Mouse (Mus musculus) right cerebral cortex, postnatal 4 days (tissue): ENCODE measurements around the gene Ear6.
"Not testable (repeated sequence)": the region's sequence is repeated elsewhere in the genome, so short reads cannot be mapped to it uniquely, and the experiment has no call there.

Experiments
- DNase-seq: peaks from one replicate; pipeline ENCODE4 v3.0.0-alpha.2; 2022

The Ear6 gene

DNA sequence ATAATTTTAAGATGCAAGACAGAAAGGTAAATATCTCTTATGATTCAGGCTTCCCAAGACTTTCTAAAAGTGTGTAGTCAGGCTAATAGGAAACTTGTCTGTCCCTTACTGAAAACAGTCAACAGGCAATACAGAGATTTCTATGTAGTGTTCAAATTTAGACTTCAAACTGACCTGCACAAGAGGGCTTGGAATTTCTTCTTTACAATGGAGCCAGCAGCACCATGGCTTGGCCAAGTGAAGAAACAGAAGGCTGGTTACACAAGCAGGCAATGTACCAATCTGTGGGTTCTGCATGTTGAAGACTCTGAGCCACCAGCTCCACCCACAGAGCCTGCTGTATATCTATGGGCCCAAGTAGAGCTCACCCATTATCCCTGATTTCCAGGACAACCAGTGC lies at the start of gene Ear6:
TSS of gene Ear6 (plus strand) at position 301 of the 400 bp plus-strand sequence.
- DNase-seq: no peak

DNA sequence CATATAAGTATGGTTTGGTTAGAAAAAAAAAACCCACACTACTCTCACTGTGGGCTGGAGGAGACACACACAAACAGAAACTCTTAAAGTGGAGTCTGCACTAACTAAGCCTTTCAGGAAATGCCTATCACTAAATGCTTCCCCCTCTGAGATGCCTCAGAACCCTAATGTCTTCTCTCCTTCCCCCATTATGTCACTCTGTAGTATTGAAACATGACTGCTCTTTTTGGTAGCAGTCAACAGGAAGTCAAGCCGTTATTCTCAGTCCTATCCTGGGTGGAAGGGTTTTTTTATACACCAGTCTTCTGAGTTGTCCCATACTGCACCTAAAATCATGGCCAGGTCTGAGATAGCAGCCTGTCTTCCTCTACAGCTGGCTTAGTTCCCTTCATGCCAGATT lies 26.9 kb upstream of the Ear6 start:
- DNase-seq: no peak

DNA sequence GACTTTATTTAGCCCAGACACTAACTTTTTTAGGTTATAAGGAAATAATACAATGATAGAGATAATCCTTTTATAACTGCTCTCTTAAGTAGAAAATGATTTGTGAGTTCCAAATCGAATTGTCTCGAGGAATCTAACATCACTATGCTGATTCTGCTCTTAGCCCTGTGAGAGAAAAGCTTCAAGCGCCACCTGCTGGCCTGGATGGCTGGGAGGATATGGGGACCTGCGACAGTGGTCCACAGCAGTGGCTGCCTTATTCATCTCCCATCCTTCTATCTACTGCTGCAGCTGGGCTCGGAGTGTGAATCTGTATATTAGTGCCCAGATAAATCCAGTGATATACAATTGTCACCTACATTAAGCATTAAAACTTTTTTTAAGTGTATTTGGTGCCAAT lies 25.7 kb upstream of the Ear6 start:
- DNase-seq: peak; percentile 21

DNA sequence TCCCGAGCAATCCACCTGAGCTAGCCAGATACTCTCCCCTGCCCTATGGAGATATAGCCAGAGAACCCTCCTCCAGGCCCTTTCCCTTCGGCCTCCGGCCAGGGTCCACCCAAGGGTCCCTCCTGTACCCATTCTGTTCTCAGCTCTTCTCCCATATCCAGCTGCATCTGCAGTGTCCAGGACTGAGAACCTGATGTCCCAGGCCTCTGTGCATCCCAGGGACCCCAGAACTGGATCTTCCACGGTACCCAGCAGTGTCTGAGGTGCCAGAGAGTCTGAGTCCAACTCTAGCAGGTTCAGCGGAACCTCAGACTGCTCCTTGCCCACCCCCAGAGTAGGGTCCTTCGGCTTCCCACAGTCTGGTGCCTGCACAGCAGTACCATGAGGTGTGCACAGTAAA lies 24.3 kb upstream of the Ear6 start:
- DNase-seq: no peak

DNA sequence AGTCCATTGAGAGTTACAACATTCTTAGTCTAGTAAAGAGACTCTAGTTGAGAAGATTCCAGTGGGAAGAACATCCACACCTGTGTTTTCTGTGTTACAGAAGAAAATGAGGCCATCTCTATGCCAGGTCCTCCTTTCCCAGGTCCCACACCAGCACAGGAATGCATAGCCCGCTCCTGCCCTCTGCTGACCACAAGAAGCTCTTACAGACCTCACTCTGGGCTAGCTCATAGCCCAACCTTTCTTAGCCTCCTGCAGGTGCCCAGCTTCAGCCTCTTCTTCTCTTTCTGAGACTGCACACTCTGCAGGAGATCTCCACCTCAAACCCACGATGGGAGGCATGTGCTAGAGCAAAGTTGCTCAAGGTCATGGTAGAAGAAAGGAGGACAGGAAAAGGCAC lies 15.0 kb upstream of the Ear6 start:
- DNase-seq: not testable (repeated sequence)

DNA sequence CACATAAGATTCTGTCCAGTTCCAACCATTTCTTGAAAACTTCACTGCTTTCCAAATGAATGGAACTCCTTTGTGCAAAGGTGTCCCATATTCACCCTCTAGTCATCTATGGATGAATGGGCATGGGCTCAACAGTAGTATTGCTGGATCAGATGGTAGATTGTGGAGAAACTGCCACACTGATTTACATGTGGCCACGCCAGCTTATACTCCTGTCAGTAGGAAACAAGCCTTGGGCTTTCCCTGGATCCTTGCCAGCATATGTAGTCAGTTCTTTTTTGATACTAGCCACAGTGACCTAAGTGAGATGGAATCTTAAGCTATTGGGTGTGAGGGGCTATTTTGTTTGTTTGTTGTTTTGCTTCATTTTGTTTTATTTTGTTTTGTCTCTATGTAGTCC lies 11.2 kb upstream of the Ear6 start:
- DNase-seq: no peak

DNA sequence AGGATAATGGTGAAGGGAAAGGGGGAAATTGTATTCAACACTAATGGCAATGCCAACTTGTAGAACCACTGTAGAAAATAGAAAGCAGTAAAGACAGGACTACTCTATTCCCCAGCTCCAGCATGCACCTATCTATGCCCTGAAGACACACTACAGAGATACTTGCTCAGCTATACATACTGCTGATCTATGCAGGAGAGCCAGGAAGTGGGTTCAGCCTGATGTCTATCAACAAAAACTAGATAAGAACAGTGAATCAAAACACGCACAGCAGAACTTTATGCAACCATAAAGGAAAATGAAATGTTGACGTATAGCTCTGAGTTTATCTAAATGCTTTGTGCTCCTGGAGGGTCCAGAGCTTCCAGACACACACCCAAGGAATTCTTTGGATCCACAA lies 10.7 kb upstream of the Ear6 start:
- DNase-seq: no peak

DNA sequence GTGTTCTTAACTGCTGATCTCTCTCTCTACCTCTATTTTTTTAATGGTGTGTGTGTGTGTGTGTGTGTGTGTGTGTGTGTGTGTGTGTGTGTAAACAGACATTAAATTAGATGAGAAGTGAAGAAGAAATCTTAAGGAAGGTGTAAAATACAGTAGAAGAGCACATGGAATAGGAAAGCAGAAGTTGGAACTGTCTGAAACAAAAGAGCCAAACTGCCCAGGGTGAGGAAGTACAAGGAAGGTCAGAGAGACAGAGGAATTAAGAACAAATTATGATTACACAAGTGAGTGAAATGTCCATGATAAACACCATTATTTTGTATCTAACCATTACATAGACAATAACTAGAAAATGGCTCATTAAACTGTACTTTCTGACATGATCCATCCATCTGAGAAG lies 9.6 kb upstream of the Ear6 start:
- no peak for DNase-seq

DNA sequence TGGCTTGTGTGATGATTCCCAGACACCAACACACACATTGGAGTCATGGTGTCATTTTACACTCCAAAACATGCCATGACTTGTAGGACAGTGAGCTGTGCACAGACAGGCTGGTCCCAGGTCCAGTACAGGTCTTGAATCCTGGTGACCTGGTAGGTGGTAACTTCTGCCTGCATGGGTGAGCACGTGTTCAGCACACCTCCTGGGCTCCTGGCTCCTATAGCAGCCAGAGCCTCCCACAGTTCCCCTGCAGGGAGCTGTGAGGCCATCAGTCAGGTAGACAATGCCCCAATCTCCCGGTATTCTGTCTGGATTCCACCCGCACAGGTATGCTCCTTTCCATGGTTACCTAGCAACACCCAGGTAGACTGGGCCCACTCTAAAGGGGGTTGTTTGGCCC lies 6.9 kb upstream of the Ear6 start:
- DNase-seq: no peak

DNA sequence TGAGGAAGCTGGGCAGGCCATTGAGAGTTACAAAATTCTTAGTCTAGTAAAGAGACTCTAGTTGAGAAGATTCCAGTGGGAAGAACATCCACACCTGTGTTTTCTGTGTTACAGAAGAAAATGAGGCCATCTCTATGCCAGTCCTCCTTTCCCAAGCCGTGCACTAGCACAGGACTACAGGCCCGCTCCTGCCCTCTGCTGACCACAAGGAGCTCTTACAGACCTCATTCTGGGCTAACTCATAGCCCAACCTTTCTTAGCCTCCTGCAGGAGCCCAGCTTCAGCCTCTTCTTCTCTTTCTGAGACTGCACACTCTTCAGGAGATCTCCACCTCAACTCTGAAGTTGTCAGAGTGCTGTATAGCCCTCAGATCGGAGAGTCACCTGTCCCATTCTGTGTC lies 2.5 kb upstream of the Ear6 start:
- DNase-seq: not testable (repeated sequence)

DNA sequence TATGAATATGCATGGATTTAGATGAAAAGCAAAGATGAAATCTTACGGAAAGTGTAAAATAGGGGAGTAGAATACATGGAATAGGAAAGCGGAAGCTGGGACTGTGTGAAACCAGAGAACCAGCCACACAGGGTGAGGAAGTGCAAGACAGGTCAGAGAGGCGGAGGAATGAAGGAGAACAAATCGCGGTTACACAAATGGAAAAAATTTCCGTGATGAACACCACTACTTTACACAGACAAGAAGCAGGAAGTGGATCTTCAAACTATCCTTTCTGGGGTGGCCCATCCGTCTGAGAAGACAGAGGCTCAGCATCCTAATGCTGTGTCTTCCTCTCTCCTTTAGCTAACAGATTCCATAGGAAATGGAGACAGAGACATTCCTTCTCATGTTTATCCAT lies 1.8 kb downstream of the Ear6 start:
- not testable (repeated sequence) for DNase-seq

DNA sequence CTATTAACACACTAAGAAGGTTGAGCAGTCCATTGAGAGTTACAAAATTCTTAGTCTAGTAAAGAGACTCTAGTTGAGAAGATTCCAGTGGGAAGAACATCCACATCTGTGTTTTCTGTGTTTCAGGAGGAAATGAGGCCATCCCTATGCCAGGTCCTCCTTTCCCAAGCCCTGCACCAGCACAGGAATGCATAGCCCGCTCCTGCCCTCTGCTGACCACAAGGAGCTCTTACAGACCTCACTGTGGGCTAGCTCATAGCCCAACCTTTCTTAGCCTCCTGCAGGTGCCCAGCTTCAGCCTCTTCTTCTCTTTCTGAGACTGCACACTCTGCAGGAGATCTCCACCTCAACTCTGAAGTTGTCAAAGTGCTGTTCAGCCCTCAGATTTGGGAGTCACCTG lies 10.1 kb downstream of the Ear6 start:
- not testable (repeated sequence) for DNase-seq

DNA sequence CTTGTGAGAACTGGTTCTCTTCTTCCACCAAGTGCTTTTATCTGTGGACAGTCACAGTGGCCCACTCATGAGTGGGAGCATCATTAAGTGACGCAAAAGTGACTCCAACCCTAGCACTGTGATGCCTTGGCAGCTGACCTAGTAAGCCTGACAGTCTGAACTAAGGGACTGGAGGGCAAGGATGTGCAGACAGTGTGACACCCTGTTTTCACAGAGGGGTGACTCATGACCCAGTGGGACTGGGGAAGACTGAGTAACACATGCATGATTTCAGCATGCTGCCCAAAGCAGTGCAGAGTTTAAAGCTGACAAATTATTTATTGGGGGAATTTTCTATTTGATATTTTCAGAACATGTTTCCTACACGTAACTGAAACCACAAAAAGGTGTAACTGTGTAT lies 17.3 kb downstream of the Ear6 start:
- no peak for DNase-seq

DNA sequence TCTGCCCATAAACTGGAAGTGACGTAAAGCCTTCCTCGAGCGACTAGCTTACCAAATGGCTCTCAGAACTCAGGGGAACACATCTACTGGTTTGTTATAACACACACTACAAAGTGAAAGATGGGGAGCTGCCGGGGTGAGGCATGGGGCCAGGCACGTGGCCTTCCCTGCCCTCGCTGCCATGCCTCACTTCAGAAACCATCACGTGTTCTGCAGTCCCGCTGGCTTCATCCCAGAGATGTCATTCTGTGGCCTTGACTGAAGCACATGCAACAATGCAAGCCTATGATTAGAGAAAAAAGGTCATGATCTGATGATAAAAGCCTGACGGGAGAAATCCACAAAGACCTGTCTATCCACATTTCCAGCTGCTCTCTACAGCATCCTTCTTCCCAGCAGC lies 18.2 kb downstream of the Ear6 start:
- no peak for DNase-seq

DNA sequence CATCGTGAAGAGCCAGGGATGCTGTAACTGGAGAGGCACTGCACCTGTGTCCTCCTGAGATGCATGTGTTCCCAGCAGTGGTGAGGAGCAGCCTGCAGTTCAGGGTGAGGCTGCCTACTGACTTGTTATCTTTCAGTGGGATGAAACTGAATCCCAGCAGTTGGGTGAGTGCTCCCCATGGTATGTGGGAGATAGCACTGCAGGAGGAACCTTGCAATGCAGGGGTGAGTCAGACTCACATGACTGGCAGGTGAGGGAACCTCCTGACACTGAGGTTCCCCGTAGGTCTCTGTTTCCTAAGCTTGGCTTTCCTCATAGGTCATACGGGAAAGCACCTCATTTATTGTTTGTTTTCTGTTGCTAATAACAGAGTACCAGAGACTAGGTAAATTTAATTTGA lies 24.0 kb downstream of the Ear6 start:
- DNase-seq: no peak

DNA sequence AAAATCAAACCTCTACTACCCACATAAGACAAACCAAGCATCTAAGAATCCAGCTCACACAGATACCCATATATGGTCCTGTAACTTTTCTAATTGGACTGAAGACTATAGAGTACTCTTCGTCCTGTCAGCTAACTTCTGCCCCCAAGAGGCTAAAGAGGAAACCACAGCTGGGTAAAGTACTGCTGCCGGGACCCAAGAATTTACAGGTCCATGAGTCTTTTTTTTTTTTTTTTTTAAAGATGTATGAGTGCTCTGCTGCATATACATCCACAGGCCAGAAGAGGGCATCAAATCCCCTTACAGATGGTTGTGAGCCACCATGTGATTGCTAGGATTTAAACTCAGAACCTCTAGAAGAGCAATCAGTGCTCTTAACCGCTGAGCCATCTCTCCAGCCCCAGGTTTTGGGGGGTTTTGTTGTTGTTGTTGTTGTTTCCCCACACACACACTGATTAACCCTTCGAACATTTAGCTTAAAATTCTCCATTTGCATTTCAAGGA lies 30.1 kb downstream of the Ear6 start:
- DNase-seq: peak; percentile 62

DNA sequence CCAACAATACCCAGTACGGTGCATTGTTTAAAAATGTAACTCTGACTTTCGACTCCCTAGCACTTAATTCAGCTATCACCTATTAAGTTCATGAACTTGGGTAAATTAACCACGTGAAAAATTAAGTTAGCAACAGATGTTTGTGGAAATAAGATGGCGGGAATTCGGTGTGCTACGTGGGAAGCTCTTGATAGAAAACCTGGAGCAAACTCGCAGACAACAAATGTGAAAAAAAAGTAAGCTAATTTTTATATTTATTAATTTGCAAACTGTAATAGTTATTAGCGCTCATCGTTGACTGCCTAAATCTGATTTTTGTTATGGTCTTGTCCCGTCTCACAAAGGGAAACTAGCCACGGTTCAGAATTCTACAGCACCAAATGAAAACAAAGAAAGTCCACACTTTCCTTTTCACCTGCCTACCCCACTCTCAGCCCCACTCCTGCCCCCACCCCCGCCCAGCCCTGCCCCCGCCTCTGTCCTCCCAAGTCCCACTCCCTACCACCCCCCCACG lies 30.6 kb downstream of the Ear6 start:
- DNase-seq: no peak

DNA sequence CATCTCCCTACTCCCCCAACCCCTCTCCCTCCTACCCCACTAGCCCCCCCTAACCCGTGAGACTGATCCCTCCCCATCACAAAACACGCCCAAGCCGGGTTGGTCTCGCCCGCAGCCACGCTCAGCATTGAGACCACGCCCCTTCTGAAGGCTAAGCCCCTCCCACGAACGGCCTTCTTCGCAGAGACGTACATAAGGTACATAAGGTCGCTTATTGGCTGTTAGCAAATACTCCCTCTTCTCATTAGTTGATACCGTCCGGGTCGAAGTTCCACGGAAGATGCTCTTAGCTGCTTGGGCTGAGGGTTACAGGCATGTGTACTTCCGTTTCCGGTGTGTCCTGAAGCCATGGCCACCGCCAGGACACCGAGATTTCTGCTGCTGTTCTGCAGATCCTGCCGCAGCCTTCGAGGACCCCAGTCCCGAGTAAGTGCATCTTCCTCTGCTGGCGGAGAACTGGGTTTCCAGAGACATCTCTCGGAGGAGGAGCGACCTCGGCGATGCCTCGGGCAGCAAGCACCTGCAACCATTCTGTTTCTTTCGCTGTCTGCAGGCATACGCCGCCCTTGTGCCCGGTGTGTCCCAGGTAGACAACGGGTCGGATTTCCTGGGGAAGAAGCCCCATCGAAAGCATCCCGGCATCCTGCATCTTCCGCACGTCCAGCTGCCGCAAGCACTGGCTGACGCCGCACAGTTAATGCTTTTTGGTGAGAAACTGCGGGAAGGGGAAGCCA lies 31.3 kb downstream of the Ear6 start, which contains the start of gene Mettl17:
TSS of gene Mettl17 (plus strand) at position 245 of the 734 bp plus-strand sequence.
- DNase-seq: peak; percentile 85

DNA sequence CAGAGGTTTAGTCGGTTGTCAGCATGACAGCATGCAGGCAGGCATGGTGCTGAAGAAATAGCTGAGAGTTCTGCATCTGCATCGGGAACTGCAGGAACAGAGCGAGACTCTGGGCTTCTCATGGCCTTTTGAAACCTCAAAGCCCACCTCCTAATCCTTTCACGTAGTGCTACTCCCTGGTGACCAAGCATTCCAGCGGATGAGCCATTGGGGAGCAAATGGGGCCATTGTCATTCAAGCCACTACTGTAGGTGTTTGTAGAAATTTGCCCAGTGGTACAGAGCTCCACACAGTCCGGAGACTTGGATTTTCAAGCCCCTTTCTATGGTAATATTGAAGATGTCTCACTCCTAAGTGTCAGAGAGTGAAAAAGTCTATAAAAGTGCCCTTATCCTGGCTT lies 32.6 kb downstream of the Ear6 start:
- no peak for DNase-seq

DNA sequence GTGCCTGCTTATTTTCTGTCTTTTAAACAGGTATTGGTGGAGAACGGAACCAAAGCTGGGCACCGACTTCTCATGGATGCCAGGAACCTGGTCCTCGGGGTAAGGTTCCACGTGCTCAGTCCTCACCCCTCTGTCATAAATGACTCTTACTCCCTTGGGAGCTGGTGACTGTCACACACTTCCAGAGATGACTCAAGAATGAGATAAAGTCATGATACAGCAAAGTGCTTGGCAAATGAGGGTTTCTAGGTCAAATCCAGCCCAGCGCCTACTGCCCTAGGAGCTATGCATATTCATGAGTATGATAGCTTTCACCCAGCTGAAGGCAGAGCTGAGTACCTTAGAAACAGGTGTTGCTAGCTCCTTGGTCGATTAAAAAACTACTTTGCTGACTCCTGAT lies 36.3 kb downstream of the Ear6 start:
- DNase-seq: no peak

DNA sequence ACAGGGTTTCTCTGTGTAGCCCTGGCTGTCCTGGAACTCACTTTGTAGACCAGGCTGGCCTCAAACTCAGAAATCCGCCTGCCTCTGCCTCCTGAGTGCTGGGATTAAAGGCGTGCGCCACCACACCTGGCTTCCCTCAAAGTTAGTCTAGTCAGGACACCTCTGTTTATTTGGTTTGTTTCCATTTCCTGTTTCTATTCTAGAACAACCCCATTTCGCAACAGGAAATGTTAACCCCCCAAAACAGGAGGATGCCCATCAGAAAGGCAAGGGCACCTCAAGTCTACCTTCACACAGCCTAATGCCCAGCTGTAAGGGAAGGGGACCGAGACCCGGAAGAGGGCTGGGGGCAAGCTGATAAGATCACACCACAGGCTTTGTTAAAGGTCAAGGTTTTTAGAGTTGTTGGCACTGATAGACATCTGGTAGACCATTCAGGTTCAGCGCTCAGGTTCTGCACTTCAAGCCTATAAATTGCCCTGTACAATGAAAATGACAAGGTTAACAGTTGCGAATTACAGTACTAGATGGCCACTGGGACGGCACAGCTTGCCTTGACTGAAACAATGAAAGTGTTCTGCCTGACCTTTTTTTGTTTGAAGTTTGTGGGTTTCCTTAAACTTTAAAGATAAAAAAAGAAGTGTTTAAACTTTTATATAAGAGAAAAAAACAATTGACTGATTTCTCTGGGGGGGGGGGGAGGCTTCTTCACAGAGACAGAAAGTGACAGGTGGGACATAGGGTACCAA lies 38.9 kb downstream of the Ear6 start, which contains the start of gene Slc39a2:
TSS of gene Slc39a2 (plus strand) at position 699 of the 749 bp plus-strand sequence.
- no peak for DNase-seq

DNA sequence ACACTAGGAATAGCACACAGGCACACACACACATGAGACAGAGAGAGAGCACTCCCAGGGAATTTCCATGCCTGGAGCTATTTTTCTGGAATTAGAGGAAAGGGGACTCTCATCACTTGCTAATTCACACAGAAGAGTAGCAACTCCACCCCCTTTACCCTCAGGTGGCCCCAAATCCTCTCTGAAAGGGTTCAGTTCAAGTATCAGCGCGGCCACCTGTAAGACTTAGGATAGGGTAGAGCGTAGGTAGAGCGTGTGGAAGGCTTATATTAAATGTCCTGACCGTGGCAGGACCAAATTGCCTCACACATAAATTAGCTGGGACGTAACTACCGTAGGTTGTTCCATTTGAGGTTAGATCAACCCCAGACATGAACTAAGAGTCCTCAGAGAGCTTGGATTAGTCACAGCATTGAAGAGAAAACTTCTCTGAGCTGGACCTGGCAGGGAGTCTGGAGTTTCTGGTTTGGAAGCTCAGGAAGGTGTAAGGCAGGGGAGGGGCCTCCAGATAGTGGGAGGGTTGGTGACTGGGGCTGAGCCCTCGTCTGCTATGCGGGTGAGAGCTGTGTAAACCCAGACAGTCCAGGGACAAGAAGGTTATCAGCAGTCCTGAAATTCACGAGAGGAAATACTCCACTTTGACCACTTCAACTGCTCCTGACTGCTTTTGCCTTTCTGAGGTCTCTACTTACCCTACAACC lies 39.7 kb downstream of the Ear6 start:
- no peak for DNase-seq

DNA sequence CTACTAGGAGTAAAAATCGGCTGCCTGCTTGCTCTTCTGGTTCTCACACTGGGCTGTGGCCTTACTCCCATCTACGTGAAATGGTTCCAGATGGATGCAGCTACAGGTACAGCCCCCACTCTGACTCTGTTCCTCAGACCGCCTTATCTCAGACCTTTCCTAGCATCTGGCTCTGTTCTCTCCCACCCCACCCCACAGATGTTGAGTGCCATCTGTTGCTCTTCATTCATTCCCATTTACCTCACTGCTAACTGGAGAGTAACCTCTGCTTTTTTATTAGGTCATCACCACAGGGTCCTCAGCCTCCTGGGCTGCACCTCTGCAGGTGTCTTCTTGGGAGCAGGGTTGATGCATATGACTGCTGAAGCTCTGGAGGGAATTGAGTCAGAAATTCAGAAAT lies 40.3 kb downstream of the Ear6 start:
- no peak for DNase-seq
